Comparison of ENCODE assay signal across 9 mouse cellular contexts in genomic region chr9:58859080-58859635, GRCm38 (mm10). TPM values are rescaled to one million over a fixed set of nuclear protein-coding genes. Genes with fewer than 3 reads are reported as not detected.
DNase-seq lines count a peak whose midpoint lies in the region; ATAC-seq and TF ChIP-seq lines count a peak whose summit lies in the region.
"Had no signal": no experiment of that assay in that cellular context is flagged by ENCODE, and none has a peak within 500 bp of the region (broad histone marks: within the 10 kb centered on the region; RNA-seq: fewer than 3 reads in every experiment).

No protein-coding gene starts in this region.

- peaks cover 54% of the 10 kb centered on the region for H3K4me1 ChIP-seq in heart, embryonic 10.5 days
- peaks cover 28% of the 10 kb centered on the region for H3K4me1 ChIP-seq in midbrain, embryonic 12.5 days
- H3K4me1 ChIP-seq in midbrain, embryonic 14.5 days (ENCODE audit: control insufficient read depth, insufficient read depth, low read length) = peaks cover 11% of the 10 kb centered on the region
- peaks cover 3% of the 10 kb centered on the region; the same call in 1 of the 2 replicates for H3K4me1 ChIP-seq in hindbrain, postnatal 0 days (ENCODE audit: insufficient read depth, low read length)
- no peaks in the 10 kb centered on the region for H3K4me1 ChIP-seq in stomach, embryonic 16.5 days (ENCODE audit: control insufficient read depth, insufficient read depth, low read length)

- peak overlapping the region; percentile 43 for H3K4me3 ChIP-seq in heart, embryonic 10.5 days
- H3K4me3 ChIP-seq in midbrain, embryonic 12.5 days = no peak overlapping the region
- H3K4me3 ChIP-seq in midbrain, embryonic 14.5 days (replicated peaks; ENCODE audit: low read depth, low read length) = no peak overlapping the region
- H3K4me3 ChIP-seq in hindbrain, postnatal 0 days (ENCODE audit: low read length) = no peak overlapping the region
- H3K4me3 ChIP-seq in stomach, embryonic 16.5 days (replicated peaks; ENCODE audit: low read length) = no peak overlapping the region

- H3K4me2 ChIP-seq in midbrain, embryonic 12.5 days (replicated peaks) = peak overlapping the region; percentile 35
- no peak overlapping the region for H3K4me2 ChIP-seq in midbrain, embryonic 14.5 days (ENCODE audit: low read length)
- peak overlapping the region; percentile 21 for H3K4me2 ChIP-seq in hindbrain, postnatal 0 days (ENCODE audit: low read depth, low read length)
- H3K4me2 ChIP-seq in stomach, embryonic 16.5 days (ENCODE audit: low read depth, low read length) = peak overlapping the region; percentile 40

- peaks cover 15% of the 10 kb centered on the region for H3K27me3 ChIP-seq in heart, embryonic 10.5 days (ENCODE audit: insufficient read depth, poor library complexity, severe bottlenecking)
- no peaks in the 10 kb centered on the region; the same call in 1 of the 2 replicates for H3K27me3 ChIP-seq in midbrain, embryonic 12.5 days
- H3K27me3 ChIP-seq in midbrain, embryonic 14.5 days (ENCODE audit: control insufficient read depth, insufficient read depth, low read length) = no peaks in the 10 kb centered on the region
- no peaks in the 10 kb centered on the region for H3K27me3 ChIP-seq in hindbrain, postnatal 0 days (ENCODE audit: insufficient read depth, low read length)
- H3K27me3 ChIP-seq in stomach, embryonic 16.5 days (ENCODE audit: control insufficient read depth, insufficient read depth, low read length) = no peaks in the 10 kb centered on the region

- ATAC-seq in midbrain, embryonic 12.5 days (ENCODE audit: low FRiP score, low read depth) = no peak
- no peak for ATAC-seq in midbrain, embryonic 14.5 days (ENCODE audit: low FRiP score, low TSS enrichment)
- ATAC-seq in hindbrain, postnatal 0 days = no peak
- ATAC-seq in stomach, embryonic 16.5 days (ENCODE audit: insufficient read depth, low FRiP score) = no peak

- H3K36me3 ChIP-seq in heart, embryonic 10.5 days = peaks cover 59% of the 10 kb centered on the region
- peaks cover 14% of the 10 kb centered on the region; the same call in 1 of the 2 replicates for H3K36me3 ChIP-seq in midbrain, embryonic 12.5 days
- peaks cover 44% of the 10 kb centered on the region for H3K36me3 ChIP-seq in midbrain, embryonic 14.5 days (ENCODE audit: control insufficient read depth, insufficient read depth, low read length)
- peaks cover 13% of the 10 kb centered on the region; the same call in 1 of the 2 replicates for H3K36me3 ChIP-seq in hindbrain, postnatal 0 days (ENCODE audit: insufficient read depth, low read length)
- no peaks in the 10 kb centered on the region for H3K36me3 ChIP-seq in stomach, embryonic 16.5 days (ENCODE audit: control insufficient read depth, insufficient read depth, low read length)

- WGBS in heart, embryonic 10.5 days = 31% methylated on average over 30 of the region's 30 CpGs
- 29% methylated on average over 30 of the region's 30 CpGs for WGBS in midbrain, embryonic 12.5 days
- WGBS in midbrain, embryonic 14.5 days = 31% methylated on average over 30 of the region's 30 CpGs
- WGBS in hindbrain, postnatal 0 days = 39% methylated on average over 29 of the region's 30 CpGs
- WGBS in stomach, embryonic 16.5 days = 27% methylated on average over 30 of the region's 30 CpGs

- TF ChIP-seq CTCF in hindbrain, postnatal 0 days (IDR thresholded peaks at IDR 0.05; ENCODE audit: low read depth) = no peak

- no peak for DNase-seq in heart, embryonic 10.5 days (ENCODE audit: low spot score)
- DNase-seq in heart, adult 11 months = no peak
- no peak for DNase-seq in midbrain, embryonic 14.5 days
- no peak for DNase-seq in hindbrain, postnatal 0 days (ENCODE audit: low spot score)
- no peak for DNase-seq in frontal cortex, postnatal 10 days (ENCODE audit: low spot score in 2 of 2)
- DNase-seq in urinary bladder, postnatal 4 days (ENCODE audit: low spot score in 2 of 2) = no peak

- H3K9me3 ChIP-seq in heart, embryonic 10.5 days = no peaks in the 10 kb centered on the region
- no peaks in the 10 kb centered on the region for H3K9me3 ChIP-seq in midbrain, embryonic 12.5 days
- no peaks in the 10 kb centered on the region for H3K9me3 ChIP-seq in midbrain, embryonic 14.5 days (ENCODE audit: control insufficient read depth, low read length)
- H3K9me3 ChIP-seq in hindbrain, postnatal 0 days (ENCODE audit: low read length) = no peaks in the 10 kb centered on the region
- no peaks in the 10 kb centered on the region for H3K9me3 ChIP-seq in stomach, embryonic 16.5 days (replicated peaks; ENCODE audit: control insufficient read depth, low read length)

- H3K9ac ChIP-seq in midbrain, embryonic 12.5 days (replicated peaks) = no peak overlapping the region
- H3K9ac ChIP-seq in midbrain, embryonic 14.5 days (replicated peaks; ENCODE audit: low read length) = no peak overlapping the region
- no peak overlapping the region for H3K9ac ChIP-seq in hindbrain, postnatal 0 days (replicated peaks; ENCODE audit: low read length)
- no peak overlapping the region for H3K9ac ChIP-seq in stomach, embryonic 16.5 days (ENCODE audit: low read length)

- H3K27ac ChIP-seq in heart, embryonic 10.5 days = peak overlapping the region; percentile 32
- H3K27ac ChIP-seq in midbrain, embryonic 12.5 days (replicated peaks) = no peak overlapping the region
- H3K27ac ChIP-seq in midbrain, embryonic 14.5 days (replicated peaks; ENCODE audit: low read depth, low read length) = no peak overlapping the region
- no peak overlapping the region for H3K27ac ChIP-seq in hindbrain, postnatal 0 days
- no peak overlapping the region for H3K27ac ChIP-seq in stomach, embryonic 16.5 days (ENCODE audit: low read length)

RNA-seq across cellular contexts. Expression of gene Hcn4, which starts 35.9 kb away (rescaled TPM):
- 3.0 and 3.8 TPM in 2 replicates for polyA plus RNA-seq in heart, embryonic 10.5 days (2016; fragmentation: Nextera tagmentation; extraction: Ambion mirVana)
- 2.1 and 2.3 TPM in 2 replicates for polyA plus RNA-seq in midbrain, embryonic 12.5 days (2016; fragmentation: Nextera tagmentation; extraction: Ambion mirVana)
- polyA plus RNA-seq in midbrain, embryonic 14.5 days (2014; fragmentation: Nextera tagmentation; extraction: Ambion mirVana) = 4.9 and 6.9 TPM in 2 replicates
- 33.6 and 38.6 TPM in 2 replicates for total RNA-seq in hindbrain, postnatal 0 days (2014; rRNA removed)
- 3.3 and 3.5 TPM in 2 replicates for polyA plus RNA-seq in hindbrain, postnatal 0 days (2015; fragmentation: Nextera tagmentation; extraction: Ambion mirVana)
- 0.10 and 0.15 TPM in 2 replicates for polyA plus RNA-seq in stomach, embryonic 16.5 days (2015; fragmentation: Nextera tagmentation; extraction: Ambion mirVana)
- polyA plus RNA-seq: C2C12 had no signal
